Mouse (Mus musculus) E14TG2a.4 (cell line): ENCODE measurements around the gene Sorcs1.

ENCODE experiments used
- H3K27me3 ChIP-seq: 2 replicates; pipeline ENCODE4 v1.6.1; 2014; ENCODE audit warnings: low read length, control low read depth; ENCODE audit not compliant: insufficient read depth
- H3K36me3 ChIP-seq: 2 replicates; pipeline ENCODE4 v1.6.1; 2014; ENCODE audit warnings: low read length, control low read depth; ENCODE audit not compliant: insufficient read depth
- H3K4me1 ChIP-seq: replicated peaks from 2 replicates; pipeline ENCODE4 v1.6.1; 2014; ENCODE audit warnings: low read depth, low read length, control low read depth
- H3K4me3 ChIP-seq: replicated peaks from 2 replicates; pipeline ENCODE4 v1.5.1; 2014; ENCODE audit warnings: mild to moderate bottlenecking, low read length
- H3K9me3 ChIP-seq: 2 replicates; pipeline ENCODE4 v1.6.1; 2014; ENCODE audit warnings: low read length, control low read depth
- CTCF ChIP-seq: conservative IDR thresholded peaks from 2 replicates; pipeline ENCODE4 v1.5.1; 2014; ENCODE audit warnings: low read length
- NANOG ChIP-seq: IDR thresholded peaks from 2 replicates; pipeline ENCODE4 v1.6.1; 2014; ENCODE audit warnings: borderline replicate concordance, low read length, mixed read lengths
- POU5F1 ChIP-seq: IDR thresholded peaks from 2 replicates; pipeline ENCODE4 v1.6.1; 2014; ENCODE audit warnings: low read length, borderline replicate concordance

The Sorcs1 gene

DNA sequence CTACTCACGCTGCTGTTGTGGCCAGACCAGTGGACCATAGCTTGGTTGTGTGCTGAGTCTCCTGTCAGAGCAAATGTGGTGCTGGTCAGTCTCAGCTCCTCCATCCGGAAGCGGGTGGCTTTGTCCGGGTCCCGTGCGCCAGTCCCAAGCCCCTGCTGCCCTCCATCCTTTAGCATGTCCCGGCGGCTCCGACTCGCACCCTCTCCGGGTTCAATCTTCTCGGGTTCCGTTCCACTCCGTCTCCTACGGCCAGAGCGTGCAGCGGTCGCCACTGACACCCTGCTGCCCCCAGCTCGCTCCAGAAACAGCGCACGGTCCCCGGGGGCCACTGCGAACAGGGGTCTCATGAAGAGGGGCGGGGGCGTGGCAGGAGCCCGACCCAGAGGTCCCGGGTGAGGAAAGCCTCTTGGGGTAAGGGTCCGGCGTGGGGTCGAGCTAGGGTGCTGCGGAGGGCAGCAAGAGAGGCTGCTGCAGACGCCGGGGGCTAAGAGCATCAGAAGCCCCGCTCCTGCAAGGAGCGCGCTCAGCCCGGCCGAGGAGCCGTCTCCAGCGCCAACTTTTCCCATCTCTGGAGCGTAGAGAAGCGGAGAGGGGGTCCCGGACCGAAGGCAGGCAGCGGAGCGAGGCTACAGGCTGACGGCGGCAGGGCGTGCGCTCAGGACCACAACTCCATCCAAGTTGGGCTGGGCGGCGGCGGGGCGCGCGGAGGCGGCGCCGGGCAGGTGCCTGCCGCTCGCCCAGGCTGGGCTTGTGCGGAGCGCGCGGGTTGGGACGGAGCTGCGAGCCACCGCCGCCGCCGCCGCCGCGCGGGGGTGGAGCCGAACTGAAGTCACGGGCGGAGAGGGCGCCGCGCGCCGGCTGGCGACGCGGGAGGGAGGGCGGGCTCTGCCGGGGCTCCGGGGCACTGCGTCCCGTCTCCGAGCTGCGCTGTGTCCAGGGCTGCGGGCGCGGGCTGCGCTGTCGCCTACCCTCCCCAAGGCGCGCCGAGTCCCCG is at the start of gene Sorcs1:
TSS of gene Sorcs1 (minus strand) at position 744 of the 994 bp plus-strand sequence.
- Histone ChIP-seq H3K4me3 (peak within 1 kb of the TSS; percentile 86), H3K27me3 (peaks cover 33% of the 10 kb centered on the region), H3K36me3 (no peaks in the 10 kb centered on the region), H3K4me1 (no peaks in the 10 kb centered on the region; the same call in 1 of the 2 replicates), H3K9me3 (no peaks in the 10 kb centered on the region)
- no peak for TF ChIP-seq POU5F1
- TF ChIP-seq NANOG, result no peak
- no peak for TF ChIP-seq CTCF

DNA sequence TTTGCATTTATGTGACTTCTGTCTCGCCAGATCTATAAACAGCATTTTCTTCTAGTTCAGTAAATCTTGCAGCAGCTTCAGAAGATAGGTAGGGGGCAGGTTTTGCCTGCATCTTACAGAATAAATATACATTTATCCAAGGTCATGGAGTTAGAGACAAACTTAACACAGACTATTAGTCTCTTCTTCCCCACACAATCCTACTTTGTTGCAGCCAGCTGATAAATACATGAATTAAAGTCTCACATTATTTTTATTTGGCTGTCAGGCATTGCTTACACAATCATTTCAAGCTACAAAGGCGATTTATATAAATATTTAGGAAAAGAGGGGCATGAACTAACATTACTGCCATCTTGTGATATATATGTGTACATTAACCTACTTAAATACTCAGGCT is 4.8 kb upstream of the Sorcs1 start:
- TF ChIP-seq CTCF, result no peak
- H3K27me3 ChIP-seq, result peaks cover 10% of the 10 kb centered on the region
- H3K4me1 ChIP-seq, result no peaks in the 10 kb centered on the region
- H3K4me3 ChIP-seq, result no peak overlapping the region
- H3K9me3 ChIP-seq, result no peaks in the 10 kb centered on the region
- H3K36me3 ChIP-seq, result no peaks in the 10 kb centered on the region

DNA sequence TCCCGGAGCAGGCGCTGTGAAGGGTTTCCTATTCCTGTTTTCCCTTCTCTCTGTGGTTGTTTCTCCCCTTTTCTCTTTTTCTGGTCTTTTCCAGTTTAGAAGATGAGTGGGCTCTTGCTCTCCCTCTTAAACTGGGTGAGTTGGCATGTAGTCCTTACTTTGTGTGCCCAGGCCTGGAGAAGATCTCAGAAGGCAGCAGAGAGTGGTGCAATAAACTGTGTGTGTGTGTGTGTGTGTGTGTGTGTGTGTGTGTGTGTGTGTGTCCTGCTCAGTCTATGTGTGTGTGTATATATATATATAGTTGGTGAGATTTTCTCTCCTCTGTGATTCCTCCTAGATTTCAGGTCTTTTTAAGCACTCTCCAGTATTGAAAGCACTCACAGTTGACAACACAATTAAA is 500 bp upstream of the Sorcs1 start:
- Histone ChIP-seq H3K4me3 (peak overlapping the region; percentile 86), H3K27me3 (peaks cover 33% of the 10 kb centered on the region), H3K36me3 (no peaks in the 10 kb centered on the region), H3K9me3 (no peaks in the 10 kb centered on the region), H3K4me1 (no peaks in the 10 kb centered on the region; the same call in 1 of the 2 replicates)
- TF ChIP-seq NANOG (no peak), CTCF (no peak), POU5F1 (no peak)

DNA sequence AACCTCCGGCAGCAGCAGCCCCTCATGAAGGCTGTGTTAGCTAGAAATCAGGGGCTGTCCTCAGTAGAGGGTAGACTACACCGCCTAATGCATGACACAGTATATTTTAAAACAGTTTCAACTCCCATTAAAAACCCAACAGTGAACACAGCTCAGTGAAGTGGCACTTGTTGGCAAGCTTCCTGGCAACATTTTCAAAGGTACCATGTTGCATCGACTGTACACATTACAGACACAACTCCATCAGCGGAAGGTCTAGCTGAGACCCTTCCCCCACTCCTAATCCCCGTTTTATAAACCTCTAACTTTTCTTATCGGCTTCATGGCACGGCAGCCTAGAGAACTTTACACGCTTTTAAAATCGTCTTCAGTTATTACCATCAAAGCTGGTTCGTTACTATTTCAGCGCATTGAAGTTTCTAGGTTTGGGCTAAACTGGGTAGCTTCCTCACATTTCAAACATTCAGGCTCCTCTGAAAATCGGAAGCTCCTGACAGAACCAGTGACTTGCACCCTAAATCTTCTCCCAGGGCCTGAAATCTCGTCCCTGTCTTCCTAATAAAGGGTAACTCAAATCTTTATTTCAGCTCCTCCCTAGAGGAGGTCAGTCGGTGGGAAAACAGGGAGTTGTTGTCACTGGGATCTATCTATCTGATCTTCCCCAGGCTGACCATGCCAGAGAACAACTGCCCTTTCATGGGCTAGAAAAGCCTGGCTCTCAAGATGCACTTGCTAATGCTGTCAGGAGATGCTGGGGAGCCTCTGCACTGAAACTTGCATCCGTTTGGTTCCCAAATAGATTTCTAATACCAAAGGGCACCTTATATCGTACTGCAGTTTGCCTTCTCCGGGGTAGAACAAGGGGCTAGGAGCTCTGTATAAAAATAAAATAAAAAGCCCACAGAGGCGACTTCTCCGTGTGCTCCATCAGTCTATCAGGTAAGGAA is 1.6 kb downstream of the Sorcs1 start:
- H3K9me3 ChIP-seq, result no peaks in the 10 kb centered on the region
- TF ChIP-seq POU5F1, result no peak
- no peaks in the 10 kb centered on the region for H3K36me3 ChIP-seq
- H3K4me1 ChIP-seq, result no peaks in the 10 kb centered on the region; the same call in 1 of the 2 replicates
- peaks cover 33% of the 10 kb centered on the region for H3K27me3 ChIP-seq
- no peak overlapping the region for H3K4me3 ChIP-seq

DNA sequence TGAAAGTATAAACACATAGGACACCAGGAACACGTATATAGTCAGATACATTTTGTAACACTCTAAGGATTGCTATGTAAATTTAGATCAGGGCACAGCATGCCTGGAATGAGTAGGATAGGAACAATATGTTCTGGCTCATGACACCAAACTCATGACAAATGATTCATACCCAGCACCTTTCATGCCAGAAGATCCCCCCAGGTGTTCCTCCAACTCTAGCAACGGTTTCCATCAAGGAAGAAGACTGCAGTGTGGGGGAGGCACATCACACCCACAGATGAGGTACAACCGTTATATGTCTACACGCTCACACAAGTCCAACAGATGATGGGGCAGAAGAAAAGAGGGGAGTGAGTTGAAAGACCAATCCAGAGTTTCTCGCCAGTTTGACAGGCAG is 3.5 kb downstream of the Sorcs1 start:
- TF ChIP-seq CTCF (no peak), POU5F1 (no peak), NANOG (no peak)
- Histone ChIP-seq H3K9me3 (no peaks in the 10 kb centered on the region), H3K27me3 (peaks cover 31% of the 10 kb centered on the region), H3K4me3 (no peak overlapping the region), H3K4me1 (no peaks in the 10 kb centered on the region; the same call in 1 of the 2 replicates), H3K36me3 (no peaks in the 10 kb centered on the region)

DNA sequence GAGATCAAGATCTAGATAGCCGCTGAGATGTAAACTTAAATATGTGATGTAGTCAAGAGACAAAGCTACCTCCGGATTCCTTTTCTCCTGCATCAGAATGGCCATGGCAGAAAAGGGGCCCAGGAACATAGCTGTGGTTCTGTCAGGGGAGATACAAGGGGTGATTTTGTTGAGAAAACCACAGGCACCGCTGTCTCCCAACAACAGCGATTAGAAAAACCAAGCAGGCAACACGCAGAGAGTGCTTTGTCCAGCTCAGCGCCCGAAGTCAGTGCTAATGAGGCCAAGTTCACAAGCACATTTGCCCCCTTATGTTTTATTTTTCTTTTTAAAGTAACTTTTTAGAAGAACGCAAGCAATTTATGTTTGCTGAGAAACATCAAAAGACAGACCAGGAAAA is 10.9 kb downstream of the Sorcs1 start:
- peaks cover 4% of the 10 kb centered on the region; the same call in 1 of the 2 replicates for H3K27me3 ChIP-seq
- no peak for TF ChIP-seq CTCF
- TF ChIP-seq POU5F1, result no peak
- TF ChIP-seq NANOG, result no peak

DNA sequence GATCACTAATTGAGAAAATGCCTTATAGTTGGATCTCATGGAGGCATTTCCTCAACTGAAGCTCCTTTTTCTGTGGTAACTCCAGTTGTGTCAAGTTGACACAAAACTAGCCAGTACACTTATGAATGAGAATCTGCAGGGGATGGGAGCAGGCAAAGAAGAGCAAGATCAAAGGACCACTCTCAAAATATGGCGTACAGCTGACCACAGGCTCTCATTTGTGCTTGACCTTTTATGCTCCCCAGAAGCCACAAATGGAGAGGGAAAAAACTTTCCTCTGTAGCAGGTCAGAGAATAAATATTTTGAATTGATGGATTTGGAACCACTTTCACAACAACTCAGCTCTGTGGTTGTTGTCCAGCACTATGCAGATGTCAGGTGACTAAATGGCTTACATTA is 14.1 kb downstream of the Sorcs1 start:
- no peak overlapping the region for H3K4me3 ChIP-seq
- no peaks in the 10 kb centered on the region for H3K9me3 ChIP-seq
- no peak for TF ChIP-seq NANOG
- TF ChIP-seq CTCF, result no peak
- no peak for TF ChIP-seq POU5F1
- H3K4me1 ChIP-seq, result no peaks in the 10 kb centered on the region
- no peaks in the 10 kb centered on the region for H3K27me3 ChIP-seq
- no peaks in the 10 kb centered on the region for H3K36me3 ChIP-seq

More for the DNA sequence above, 10.9 kb downstream of the Sorcs1 start:
- Histone ChIP-seq H3K36me3 (no peaks in the 10 kb centered on the region), H3K4me1 (no peaks in the 10 kb centered on the region), H3K4me3 (no peak overlapping the region), H3K9me3 (no peaks in the 10 kb centered on the region)

DNA sequence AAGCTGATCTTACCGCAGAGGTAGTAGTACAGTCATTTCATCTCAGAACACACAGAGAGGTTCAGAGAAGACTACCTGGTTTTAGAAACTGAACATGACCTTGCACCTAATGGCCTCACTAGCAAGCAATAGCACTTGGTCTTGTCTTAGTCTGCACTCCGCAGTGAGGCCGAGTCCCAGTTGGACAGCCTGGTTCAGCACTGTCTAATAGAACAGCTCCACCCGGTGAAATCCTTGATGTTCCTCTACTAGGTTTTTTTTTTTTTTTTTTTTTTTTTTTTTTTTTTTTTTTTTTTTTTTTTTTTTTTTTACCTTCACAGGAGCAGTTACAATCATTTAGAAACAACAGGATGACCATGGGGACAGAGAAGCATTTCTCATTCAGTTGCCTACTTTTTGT is 19.3 kb downstream of the Sorcs1 start:
- Histone ChIP-seq H3K4me3 (no peak overlapping the region), H3K36me3 (no peaks in the 10 kb centered on the region), H3K4me1 (no peaks in the 10 kb centered on the region), H3K9me3 (no peaks in the 10 kb centered on the region), H3K27me3 (no peaks in the 10 kb centered on the region)
- TF ChIP-seq CTCF (no peak), NANOG (no peak), POU5F1 (no peak)

DNA sequence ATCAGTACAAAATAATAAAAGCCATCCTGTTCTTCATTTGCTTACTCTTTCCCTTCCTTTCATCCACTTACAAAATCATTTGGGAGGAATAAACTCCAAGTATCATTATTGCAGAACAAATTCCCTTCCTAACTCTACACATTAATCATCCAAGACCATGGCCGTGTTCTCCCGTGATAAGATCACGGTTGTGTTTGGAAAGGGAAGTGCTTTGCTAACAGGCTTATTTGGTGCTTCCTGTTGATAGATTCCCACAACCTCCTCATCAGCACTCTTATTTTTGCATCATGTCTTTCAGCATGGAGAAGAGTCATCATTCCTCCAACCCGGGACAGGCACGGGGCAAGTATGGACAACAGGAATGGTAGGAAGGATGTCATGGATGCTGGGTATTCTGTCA is 25.7 kb downstream of the Sorcs1 start:
- no peaks in the 10 kb centered on the region for H3K36me3 ChIP-seq
- H3K4me3 ChIP-seq, result no peak overlapping the region
- H3K4me1 ChIP-seq, result no peaks in the 10 kb centered on the region
- TF ChIP-seq NANOG, result no peak
- no peak for TF ChIP-seq POU5F1
- no peak for TF ChIP-seq CTCF
- H3K27me3 ChIP-seq, result no peaks in the 10 kb centered on the region
- no peaks in the 10 kb centered on the region for H3K9me3 ChIP-seq
